Mouse (Mus musculus): ENCODE measurements around the gene Tmem259. TPM values are rescaled to one million over a fixed set of nuclear protein-coding genes. Genes with fewer than 3 reads are reported as not detected.

Gene Tmem259
- total and polyA plus RNA-seq, 3 experiments = 62.0 to 150 TPM; not detected in 1

DNA sequence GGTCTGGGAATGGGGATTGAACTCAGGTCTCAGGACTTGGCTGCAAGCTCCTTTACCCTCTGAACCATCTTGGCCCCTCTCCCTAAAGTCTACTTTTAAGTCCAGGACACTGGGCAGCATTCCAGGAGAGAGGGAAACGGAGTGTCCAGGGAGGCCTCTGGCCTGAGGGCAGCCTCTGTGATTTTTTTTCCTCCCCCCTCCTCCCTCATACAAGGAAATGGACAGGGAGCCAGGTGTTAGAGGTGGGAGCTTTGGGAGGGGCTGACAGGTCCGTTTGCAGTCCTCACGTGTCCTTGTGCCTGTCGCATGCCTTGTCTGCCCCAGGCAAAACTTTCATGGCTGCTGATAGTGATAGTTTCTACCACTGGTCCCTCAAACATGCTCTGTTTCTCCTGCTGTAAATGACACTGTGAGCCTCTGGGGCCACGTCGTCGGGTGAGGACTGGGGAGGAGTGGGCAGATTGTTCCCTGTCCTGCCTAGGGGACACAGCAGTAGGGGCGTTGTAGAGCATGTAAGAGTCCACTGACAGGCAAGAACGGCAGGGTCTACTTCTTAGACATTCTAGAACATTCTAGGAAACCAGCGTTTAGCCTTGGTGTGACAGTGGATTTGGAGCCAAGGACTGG lies 47.7 kb downstream of the Tmem259 start (continued):
- TF ChIP-seq NRF1 (IDR thresholded peaks at IDR 0.05; ENCODE audit: insufficient read depth, low read depth, low read length, poor library complexity, severe bottlenecking) = no peak

DNA sequence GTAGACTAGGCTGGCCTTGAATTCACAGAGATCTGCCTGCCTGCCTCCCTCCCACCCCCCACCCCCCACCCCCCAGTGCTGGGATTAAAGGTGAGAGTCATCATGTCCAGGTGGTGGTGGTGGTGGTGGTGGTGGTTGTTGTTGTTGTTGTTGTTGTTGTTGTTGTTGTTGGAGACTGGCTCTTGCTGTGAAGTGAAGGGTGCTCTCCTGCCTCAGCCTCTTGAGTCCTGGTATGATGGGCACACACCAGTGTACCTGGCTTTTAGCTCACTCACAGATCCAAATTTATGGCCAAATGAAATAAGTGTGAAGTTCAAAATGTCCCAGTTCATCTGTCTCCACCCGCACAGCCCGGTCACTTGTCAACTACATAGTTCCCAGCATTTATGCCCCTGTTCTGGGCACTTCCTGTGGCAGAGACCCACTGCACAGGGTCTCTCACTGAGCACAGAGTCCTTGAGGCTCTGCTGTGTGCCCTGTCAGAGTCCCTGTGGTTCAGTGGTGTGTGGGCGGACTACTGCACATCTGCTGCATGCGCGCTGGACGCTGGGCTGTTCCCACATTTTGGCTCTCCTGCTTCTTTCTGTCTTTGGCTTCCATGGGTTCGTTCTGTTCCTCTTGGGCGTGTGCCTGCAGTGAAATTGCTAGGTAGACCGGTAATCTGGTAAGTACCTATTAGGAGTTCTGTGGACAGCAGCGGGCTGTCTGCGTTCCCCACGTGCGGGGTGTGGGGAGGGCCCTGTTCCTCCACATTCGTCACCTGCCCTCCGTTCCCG lies 49.1 kb downstream of the Tmem259 start:
- Histone ChIP-seq H3K79me2 (ENCODE audit: control insufficient read depth, insufficient read depth, low read length, poor library complexity) (no peaks in the 10 kb centered on the region), H3K27me3 (ENCODE audit: control insufficient read depth in 1 of 2, insufficient read depth in 2 of 2, low read length in 2 of 2) (no peaks in the 10 kb centered on the region), H3K36me3 (ENCODE audit: control insufficient read depth in 1 of 2, insufficient read depth in 2 of 2, low read length in 2 of 2) (no peaks in the 10 kb centered on the region), H3K4me1 (ENCODE audit: control insufficient read depth in 1 of 2, insufficient read depth in 2 of 2, low read length in 2 of 2) (no peaks in the 10 kb centered on the region), H3K9ac (ENCODE audit: control insufficient read depth, low read depth, low read length, poor library complexity, severe bottlenecking) (no peak overlapping the region), H3K9me3 (replicated peaks; ENCODE audit: insufficient read depth, low read length) (no peaks in the 10 kb centered on the region), H3K4me3 (ENCODE audit: control insufficient read depth in 1 of 2, insufficient read depth in 1 of 2, low read depth in 2 of 2, low read length in 2 of 2) (no peak overlapping the region), H3K27ac (ENCODE audit: control insufficient read depth, low read depth, low read length) (no peak overlapping the region)
- DNase-seq (ENCODE audit: low read depth, low spot score) = no peak
- TF ChIP-seq SMC3 (IDR thresholded peaks at IDR 0.05; ENCODE audit: low read depth, low read length) (no peak), TCF12 (IDR thresholded peaks at IDR 0.05; ENCODE audit: low read depth, low read length) (no peak), TBP (IDR thresholded peaks at IDR 0.05; ENCODE audit: low read depth, low read length) (no peak), ZNF384 (IDR thresholded peaks at IDR 0.05; ENCODE audit: low read depth, low read length) (no peak), USF2 (IDR thresholded peaks at IDR 0.05; ENCODE audit: borderline replicate concordance in 1 of 2, insufficient read depth in 1 of 2, low read depth in 1 of 2, low read length in 2 of 2) (no peak), UBTF (IDR thresholded peaks at IDR 0.05; ENCODE audit: borderline replicate concordance, insufficient read depth, low read depth, low read length) (no peak), GABPA (IDR thresholded peaks at IDR 0.05; ENCODE audit: low read depth, low read length) (no peak), CTCF (IDR thresholded peaks at IDR 0.05 in 2 of 3, conservative IDR thresholded peaks at IDR 0.05 in 1 of 3; ENCODE audit: control insufficient read depth in 1 of 3, insufficient read depth in 1 of 3, low read depth in 2 of 3, low read length in 3 of 3, poor library complexity in 1 of 3, severe bottlenecking in 1 of 3) (no peak), MEF2A (IDR thresholded peaks at IDR 0.05; ENCODE audit: extremely low read depth, insufficient replicate concordance, low read depth, low read length, poor library complexity, severe bottlenecking) (no peak), MYC (IDR thresholded peaks at IDR 0.05; ENCODE audit: low read depth, low read length) (no peak), NELFE (IDR thresholded peaks at IDR 0.05; ENCODE audit: low read depth, low read length) (no peak), HCFC1 (IDR thresholded peaks at IDR 0.05; ENCODE audit: low read depth, low read length) (no peak), CHD1 (IDR thresholded peaks at IDR 0.05; ENCODE audit: low read depth, low read length) (no peak), EP300 (IDR thresholded peaks at IDR 0.05; ENCODE audit: low read depth in 1 of 2, low read length in 2 of 2) (no peak), SIN3A (IDR thresholded peaks at IDR 0.05; ENCODE audit: low read length) (no peak), ZMIZ1 (IDR thresholded peaks at IDR 0.05; ENCODE audit: low read depth, low read length) (no peak), MYB (IDR thresholded peaks at IDR 0.05; ENCODE audit: low read depth, low read length) (no peak), CHD2 (IDR thresholded peaks at IDR 0.05; ENCODE audit: low read length) (no peak)
